Mouse (Mus musculus) limb, embryonic 14.5 days (tissue): Measurements from ENCODE around the gene Slc5a2. TPM values are rescaled to one million over a fixed set of nuclear protein-coding genes. Genes with fewer than 3 reads are reported as not detected.

Experiments used
- ATAC-seq: fragments of 200-750 bp; cut with Nextera tagmentation; 2 replicates; pipeline ENCODE4 v1.8.0; 2017; ENCODE audit warnings: low read depth, moderate number of reproducible peaks, moderate TSS enrichment; ENCODE audit not compliant: low FRiP score
- DNase-seq: peaks from one replicate; pipeline ENCODE4 v3.0.0-alpha.2; 2015; ENCODE audit warnings: low spot score
- H3K27ac ChIP-seq: fragments of 300-500 bp; sonication (generic); replicated peaks from 2 replicates; pipeline ENCODE4 v1.5.1; 2014; ENCODE audit warnings: low read depth, mild to moderate bottlenecking, low read length, moderate library complexity, mixed read lengths
- H3K27me3 ChIP-seq: fragments of 300-500 bp; sonication (generic); 2 replicates; pipeline ENCODE4 v1.6.1; 2014; ENCODE audit warnings: low read length, mixed read lengths; ENCODE audit not compliant: control insufficient read depth, insufficient read depth
- H3K36me3 ChIP-seq: fragments of 300-500 bp; sonication (generic); 2 replicates; pipeline ENCODE4 v1.6.1; 2014; ENCODE audit warnings: mild to moderate bottlenecking, low read length, moderate library complexity, mixed read lengths; ENCODE audit not compliant: control insufficient read depth, insufficient read depth
- H3K4me1 ChIP-seq: fragments of 300-500 bp; sonication (generic); 2 replicates; pipeline ENCODE4 v1.6.1; 2014; ENCODE audit warnings: antibody characterized with exemption, low read length, mixed read lengths; ENCODE audit not compliant: control insufficient read depth, insufficient read depth
- H3K4me2 ChIP-seq: fragments of 300-500 bp; sonication (generic); replicated peaks from 2 replicates; pipeline ENCODE4 v1.6.1; 2014; ENCODE audit warnings: low read depth, mild to moderate bottlenecking, low read length, moderate library complexity; ENCODE audit not compliant: severe bottlenecking
- H3K4me3 ChIP-seq: fragments of 300-500 bp; sonication (generic); replicated peaks from 2 replicates; pipeline ENCODE4 v1.5.1; 2014; ENCODE audit warnings: low read length
- H3K9ac ChIP-seq: fragments of 300-500 bp; sonication (generic); 2 replicates; pipeline ENCODE4 v1.6.1; 2014; ENCODE audit warnings: mild to moderate bottlenecking, low read depth, low read length, moderate library complexity; ENCODE audit not compliant: severe bottlenecking
- H3K9me3 ChIP-seq: fragments of 300-500 bp; sonication (generic); 2 replicates; pipeline ENCODE4 v1.6.1; 2016; ENCODE audit warnings: low read length; ENCODE audit not compliant: control insufficient read depth
- POLR2A ChIP-seq: fragments of 200-500 bp; IDR thresholded peaks from 2 replicates; pipeline ENCODE4 v1.8.0; 2012; ENCODE audit warnings: inconsistent platforms, mild to moderate bottlenecking, moderate library complexity, borderline replicate concordance; ENCODE audit not compliant: insufficient read depth, insufficient read length; ENCODE audit errors: extremely low read depth
- WGBS: fragments of 180-500 bp; shearing (Covaris S2); extraction: QIAGEN DNeasy Blood & Tissue Kit; methylation state at CpG from one replicate; pipeline ENCODE4 v1.1.7; 2014; 5-methylcytosine and 5-hydroxymethylcytosine counted together
- polyA plus RNA-seq, 2 experiments: library from polyadenylated mRNA; depleted of rRNA in 1 of 2; stranded (reverse) in 1 of 2; unstranded in 1 of 2; fragments of >200 nt; fragmentation: Nextera tagmentation in 1 of 2; extraction: Ambion mirVana in 1 of 2; gene quantifications; 2 replicates each; pipeline versions ENCODE4 v1.2.1 to v1.2.3; 2012 to 2014

The Slc5a2 gene
- polyA plus RNA-seq (2012; rRNA removed) = 0.04 TPM in 1 of 2 replicates, not detected in the other
- not detected in 2 replicates for polyA plus RNA-seq (2014; fragmentation: Nextera tagmentation; extraction: Ambion mirVana)

GRCm38 (mm10) chr7:128265411-128265810 is at the start of gene Slc5a2:
TSS of gene Slc5a2 (plus strand) at chr7:128265657.
- no peaks in the 10 kb centered on the region for H3K4me1 ChIP-seq
- DNase-seq (no peak), ATAC-seq (no peak)
- H3K9me3 ChIP-seq = no peaks in the 10 kb centered on the region
- H3K36me3 ChIP-seq = peaks cover 3% of the 10 kb centered on the region; the same call in 1 of the 2 replicates
- H3K4me2 ChIP-seq = no peak within 1 kb of the TSS
- no peak within 1 kb of the TSS for H3K4me3 ChIP-seq
- no peak within 1 kb of the TSS for H3K9ac ChIP-seq
- no peak within 1 kb of the TSS for H3K27ac ChIP-seq
- 83% methylated on average over 6 of the region's 6 CpGs for WGBS
- no peak for TF ChIP-seq POLR2A
- H3K27me3 ChIP-seq = no peaks in the 10 kb centered on the region

- Histone ChIP-seq H3K36me3 (no peaks in the 10 kb centered on the region), H3K27me3 (no peaks in the 10 kb centered on the region), H3K9me3 (no peaks in the 10 kb centered on the region), H3K27ac (no peak overlapping the region), H3K4me3 (no peak overlapping the region), H3K4me1 (no peaks in the 10 kb centered on the region), H3K4me2 (no peak overlapping the region), H3K9ac (no peak overlapping the region)
- ATAC-seq = no peak
- DNase-seq = no peak
- 89% methylated on average over 4 of the region's 4 CpGs for WGBS
- no peak for TF ChIP-seq POLR2A
Measured at GRCm38 (mm10) chr7:128219952-128220351, 45.5 kb upstream of the Slc5a2 start.

- Histone ChIP-seq H3K9ac (no peak overlapping the region), H3K4me3 (no peak overlapping the region), H3K9me3 (no peaks in the 10 kb centered on the region), H3K4me2 (no peak overlapping the region), H3K36me3 (no peaks in the 10 kb centered on the region), H3K4me1 (no peaks in the 10 kb centered on the region), H3K27me3 (no peaks in the 10 kb centered on the region), H3K27ac (no peak overlapping the region)
- no peak for TF ChIP-seq POLR2A
- WGBS = 91% methylated on average over 3 of the region's 3 CpGs
- ATAC-seq = no peak
- no peak for DNase-seq
Measured at GRCm38 (mm10) chr7:128220936-128221335, 44.5 kb upstream of the Slc5a2 start.

GRCm38 (mm10) chr7:128231741-128232140 is 33.7 kb upstream of the Slc5a2 start:
- Histone ChIP-seq H3K4me2 (no peak overlapping the region), H3K4me3 (no peak overlapping the region), H3K27ac (no peak overlapping the region), H3K27me3 (no peaks in the 10 kb centered on the region), H3K4me1 (peaks cover 2% of the 10 kb centered on the region), H3K9ac (no peak overlapping the region), H3K36me3 (0 out of 2 replicates have a peak, but pooled peaks cover 4% of the 10 kb centered on the region), H3K9me3 (no peaks in the 10 kb centered on the region)
- WGBS = 39% methylated on average over 8 of the region's 8 CpGs
- peak; percentile 14 for DNase-seq
- TF ChIP-seq POLR2A = no peak
- ATAC-seq = no peak

- no peak for ATAC-seq
Measured at GRCm38 (mm10) chr7:128234796-128235195, 30.7 kb upstream of the Slc5a2 start.

More at GRCm38 (mm10) chr7:128234796-128235195, 30.7 kb upstream of the Slc5a2 start:
- no peak for TF ChIP-seq POLR2A
- Histone ChIP-seq H3K4me3 (no peak overlapping the region), H3K4me1 (peaks cover 13% of the 10 kb centered on the region), H3K27ac (no peak overlapping the region), H3K9me3 (no peaks in the 10 kb centered on the region), H3K36me3 (0 out of 2 replicates have a peak, but pooled peaks cover 4% of the 10 kb centered on the region), H3K27me3 (no peaks in the 10 kb centered on the region), H3K4me2 (no peak overlapping the region), H3K9ac (no peak overlapping the region)
- no peak for DNase-seq
- WGBS = 80% methylated on average over 2 of the region's 2 CpGs
